Mouse (Mus musculus): ENCODE results near the gene Chrnb2.

Gene Chrnb2

GRCm38 (mm10) chr3:89704064-89704463 lies 60.4 kb downstream of the Chrnb2 start:
- DNase-seq, result no peak

GRCm38 (mm10) chr3:89703596-89703995 lies 60.8 kb downstream of the Chrnb2 start:
- DNase-seq, result no peak

DNA sequence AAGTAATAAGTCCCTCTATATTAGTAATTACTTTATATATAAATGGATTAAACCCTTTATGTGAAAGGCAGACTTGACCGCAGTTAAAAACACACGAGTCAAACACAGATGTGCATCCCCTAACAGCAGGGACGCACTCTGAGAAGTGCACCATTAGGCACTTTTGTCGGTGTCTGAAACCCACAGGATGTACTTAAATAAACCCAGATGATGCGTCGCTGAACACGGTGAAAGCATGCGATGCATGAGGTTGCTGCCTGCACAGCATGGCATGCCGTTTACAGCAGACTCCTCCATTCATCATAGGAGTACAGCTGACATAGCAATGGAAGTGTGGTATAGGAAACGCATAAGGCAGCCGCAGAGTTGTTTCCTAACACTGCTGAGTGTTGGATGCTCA lies 64.0 kb downstream of the Chrnb2 start:
- no peak for DNase-seq

DNA sequence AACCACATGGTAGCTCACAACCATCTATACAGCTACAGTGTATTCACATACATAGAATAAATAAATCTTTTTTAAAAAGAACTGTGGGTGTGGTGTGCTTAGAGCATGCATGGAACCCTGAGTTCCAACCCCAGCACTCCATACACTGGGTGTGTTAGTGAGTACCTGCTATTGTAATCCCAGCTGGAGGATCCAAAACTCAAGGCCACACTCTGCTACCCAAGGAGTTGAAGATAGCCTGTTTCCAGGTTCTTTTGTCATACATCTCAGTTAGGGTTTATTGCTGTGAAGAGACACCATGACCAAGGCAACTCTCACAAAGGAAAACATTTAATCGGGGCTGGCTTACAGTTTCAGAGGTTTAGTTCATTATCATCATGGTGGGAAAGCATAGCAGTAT lies 65.5 kb downstream of the Chrnb2 start:
- no peak for DNase-seq

Measured in cerebellum, postnatal 36 days (tissue).